Mouse (Mus musculus): ENCODE data around the gene Cacnb4. TPM values are rescaled to one million over a fixed set of nuclear protein-coding genes. Genes with fewer than 3 reads are reported as not detected.

Cacnb4 gene
- total and polyA plus RNA-seq, 2 experiments from 2014 or later = 12.5 to 13.3 TPM

GRCm38 (mm10) chr2:52570781-52571180 lies 105.8 kb downstream of the Cacnb4 start:
- no peak overlapping the region for H3K27ac ChIP-seq (ENCODE audit: low read depth, low read length)

GRCm38 (mm10) chr2:52570171-52570570 lies 106.5 kb downstream of the Cacnb4 start:
- 89% methylated on average over 11 of the region's 11 CpGs for WGBS
- Histone ChIP-seq H3K27me3 (ENCODE audit: insufficient read depth, low read length) (no peaks in the 10 kb centered on the region), H3K36me3 (ENCODE audit: insufficient read depth, low read length) (no peaks in the 10 kb centered on the region)

More at GRCm38 (mm10) chr2:52570781-52571180, 105.8 kb downstream of the Cacnb4 start:
- ATAC-seq (ENCODE audit: low FRiP score) (no peak), DNase-seq (ENCODE audit: low spot score) (no peak)
- no peak for TF ChIP-seq CTCF (IDR thresholded peaks at IDR 0.05)
- Histone ChIP-seq H3K4me1 (ENCODE audit: insufficient read depth, low read length) (no peaks in the 10 kb centered on the region), H3K27me3 (ENCODE audit: insufficient read depth, low read length) (no peaks in the 10 kb centered on the region), H3K36me3 (ENCODE audit: insufficient read depth, low read length) (no peaks in the 10 kb centered on the region), H3K4me2 (ENCODE audit: low read depth, low read length, poor library complexity, severe bottlenecking) (no peak overlapping the region), H3K4me3 (ENCODE audit: low read depth, low read length) (no peak overlapping the region), H3K9ac (replicated peaks; ENCODE audit: low read length, poor library complexity, severe bottlenecking) (no peak overlapping the region), H3K9me3 (ENCODE audit: low read length) (no peaks in the 10 kb centered on the region)
- 75% methylated on average over 5 of the region's 5 CpGs for WGBS

GRCm38 (mm10) chr2:52568131-52568530 lies 108.5 kb downstream of the Cacnb4 start:
- WGBS = 83% methylated on average over 3 of the region's 3 CpGs
- TF ChIP-seq CTCF (IDR thresholded peaks at IDR 0.05) = no peak
- no peak for DNase-seq (ENCODE audit: low spot score)

More at GRCm38 (mm10) chr2:52570171-52570570, 106.5 kb downstream of the Cacnb4 start:
- no peak for TF ChIP-seq CTCF (IDR thresholded peaks at IDR 0.05)
- ATAC-seq (ENCODE audit: low FRiP score) (no peak), DNase-seq (ENCODE audit: low spot score) (no peak)
- no peaks in the 10 kb centered on the region for H3K4me1 ChIP-seq (ENCODE audit: insufficient read depth, low read length)
- no peak overlapping the region for H3K9ac ChIP-seq (replicated peaks; ENCODE audit: low read length, poor library complexity, severe bottlenecking)
- H3K4me3 ChIP-seq (ENCODE audit: low read depth, low read length) = no peak overlapping the region
- H3K27ac ChIP-seq (ENCODE audit: low read depth, low read length) = no peak overlapping the region
- no peaks in the 10 kb centered on the region for H3K9me3 ChIP-seq (ENCODE audit: low read length)
- H3K4me2 ChIP-seq (ENCODE audit: low read depth, low read length, poor library complexity, severe bottlenecking) = no peak overlapping the region

GRCm38 (mm10) chr2:52567421-52567820 lies 109.2 kb downstream of the Cacnb4 start:
- no peak for ATAC-seq (ENCODE audit: low FRiP score)

More at GRCm38 (mm10) chr2:52568131-52568530, 108.5 kb downstream of the Cacnb4 start:
- Histone ChIP-seq H3K4me1 (ENCODE audit: insufficient read depth, low read length) (no peaks in the 10 kb centered on the region), H3K4me3 (ENCODE audit: low read depth, low read length) (no peak overlapping the region), H3K4me2 (ENCODE audit: low read depth, low read length, poor library complexity, severe bottlenecking) (no peak overlapping the region), H3K9me3 (ENCODE audit: low read length) (no peaks in the 10 kb centered on the region), H3K27ac (ENCODE audit: low read depth, low read length) (no peak overlapping the region), H3K36me3 (ENCODE audit: insufficient read depth, low read length) (no peaks in the 10 kb centered on the region), H3K27me3 (ENCODE audit: insufficient read depth, low read length) (no peaks in the 10 kb centered on the region), H3K9ac (replicated peaks; ENCODE audit: low read length, poor library complexity, severe bottlenecking) (no peak overlapping the region)
- ATAC-seq (ENCODE audit: low FRiP score) = no peak

GRCm38 (mm10) chr2:52563277-52563676 lies 113.4 kb downstream of the Cacnb4 start:
- DNase-seq (ENCODE audit: low spot score) = no peak
- WGBS = 90% methylated on average over 5 of the region's 5 CpGs

More at GRCm38 (mm10) chr2:52567421-52567820, 109.2 kb downstream of the Cacnb4 start:
- TF ChIP-seq CTCF (IDR thresholded peaks at IDR 0.05) = no peak
- no peak for DNase-seq (ENCODE audit: low spot score)
- Histone ChIP-seq H3K4me3 (ENCODE audit: low read depth, low read length) (no peak overlapping the region), H3K27ac (ENCODE audit: low read depth, low read length) (no peak overlapping the region), H3K4me2 (ENCODE audit: low read depth, low read length, poor library complexity, severe bottlenecking) (no peak overlapping the region), H3K9me3 (ENCODE audit: low read length) (no peaks in the 10 kb centered on the region), H3K27me3 (ENCODE audit: insufficient read depth, low read length) (no peaks in the 10 kb centered on the region), H3K36me3 (ENCODE audit: insufficient read depth, low read length) (no peaks in the 10 kb centered on the region), H3K9ac (replicated peaks; ENCODE audit: low read length, poor library complexity, severe bottlenecking) (no peak overlapping the region), H3K4me1 (ENCODE audit: insufficient read depth, low read length) (no peaks in the 10 kb centered on the region)
- 62% methylated on average over 3 of the region's 3 CpGs for WGBS

GRCm38 (mm10) chr2:52562356-52562755 lies 114.3 kb downstream of the Cacnb4 start:
- ATAC-seq (ENCODE audit: low FRiP score) (no peak), DNase-seq (ENCODE audit: low spot score) (no peak)
- no peak overlapping the region for H3K27ac ChIP-seq (ENCODE audit: low read depth, low read length)
- H3K36me3 ChIP-seq (ENCODE audit: insufficient read depth, low read length) = no peaks in the 10 kb centered on the region
- WGBS = 87% methylated on average over 3 of the region's 3 CpGs
- H3K4me1 ChIP-seq (ENCODE audit: insufficient read depth, low read length) = no peaks in the 10 kb centered on the region; the same call in 1 of the 2 replicates
- no peak overlapping the region for H3K9ac ChIP-seq (replicated peaks; ENCODE audit: low read length, poor library complexity, severe bottlenecking)
- no peak overlapping the region for H3K4me2 ChIP-seq (ENCODE audit: low read depth, low read length, poor library complexity, severe bottlenecking)
- no peak for TF ChIP-seq CTCF (IDR thresholded peaks at IDR 0.05)
- no peaks in the 10 kb centered on the region for H3K9me3 ChIP-seq (ENCODE audit: low read length)
- no peaks in the 10 kb centered on the region for H3K27me3 ChIP-seq (ENCODE audit: insufficient read depth, low read length)
- no peak overlapping the region for H3K4me3 ChIP-seq (ENCODE audit: low read depth, low read length)

More at GRCm38 (mm10) chr2:52563277-52563676, 113.4 kb downstream of the Cacnb4 start:
- no peak overlapping the region for H3K27ac ChIP-seq (ENCODE audit: low read depth, low read length)
- no peaks in the 10 kb centered on the region for H3K36me3 ChIP-seq (ENCODE audit: insufficient read depth, low read length)
- no peak overlapping the region for H3K4me3 ChIP-seq (ENCODE audit: low read depth, low read length)
- no peak for TF ChIP-seq CTCF (IDR thresholded peaks at IDR 0.05)
- no peaks in the 10 kb centered on the region for H3K9me3 ChIP-seq (ENCODE audit: low read length)
- H3K4me1 ChIP-seq (ENCODE audit: insufficient read depth, low read length) = no peaks in the 10 kb centered on the region; the same call in 1 of the 2 replicates
- no peak overlapping the region for H3K9ac ChIP-seq (replicated peaks; ENCODE audit: low read length, poor library complexity, severe bottlenecking)
- H3K27me3 ChIP-seq (ENCODE audit: insufficient read depth, low read length) = no peaks in the 10 kb centered on the region
- H3K4me2 ChIP-seq (ENCODE audit: low read depth, low read length, poor library complexity, severe bottlenecking) = no peak overlapping the region
- no peak for ATAC-seq (ENCODE audit: low FRiP score)
